Mouse (Mus musculus): ENCODE measurements around the gene Tmem143. TPM values are rescaled to one million over a fixed set of nuclear protein-coding genes. Genes with fewer than 3 reads are reported as not detected.

The Tmem143 gene
- polyA plus RNA-seq, 1 experiment from 2014 or later = 3.5 TPM

GRCm38 (mm10) chr7:45859008-45859407 is 37.7 kb upstream of the Tmem143 start:
- peaks cover 24% of the 10 kb centered on the region for H3K27me3 ChIP-seq (ENCODE audit: insufficient read depth, low read length)
- H3K27ac ChIP-seq (ENCODE audit: low read depth) = no peak overlapping the region
- no peaks in the 10 kb centered on the region for H3K36me3 ChIP-seq (replicated peaks; ENCODE audit: insufficient read depth, low read length)
- no peaks in the 10 kb centered on the region for H3K9me3 ChIP-seq (ENCODE audit: low read length)
- H3K4me3 ChIP-seq (ENCODE audit: low read depth, low read length) = no peak overlapping the region
- TF ChIP-seq CTCF (IDR thresholded peaks at IDR 0.05; ENCODE audit: low read depth) (no peak), EP300 (IDR thresholded peaks at IDR 0.05; ENCODE audit: low read depth) (no peak)
- DNase-seq (no peak), ATAC-seq (no peak)
- WGBS (ENCODE audit: insufficient replicate concordance) = 43% methylated on average over 4 of the region's 4 CpGs
- no peak overlapping the region for H3K4me2 ChIP-seq (ENCODE audit: low read depth, low read length)
- no peak overlapping the region for H3K9ac ChIP-seq (replicated peaks)
- H3K4me1 ChIP-seq (ENCODE audit: insufficient read depth) = peaks cover 7% of the 10 kb centered on the region; the same call in 1 of the 2 replicates

DNA sequence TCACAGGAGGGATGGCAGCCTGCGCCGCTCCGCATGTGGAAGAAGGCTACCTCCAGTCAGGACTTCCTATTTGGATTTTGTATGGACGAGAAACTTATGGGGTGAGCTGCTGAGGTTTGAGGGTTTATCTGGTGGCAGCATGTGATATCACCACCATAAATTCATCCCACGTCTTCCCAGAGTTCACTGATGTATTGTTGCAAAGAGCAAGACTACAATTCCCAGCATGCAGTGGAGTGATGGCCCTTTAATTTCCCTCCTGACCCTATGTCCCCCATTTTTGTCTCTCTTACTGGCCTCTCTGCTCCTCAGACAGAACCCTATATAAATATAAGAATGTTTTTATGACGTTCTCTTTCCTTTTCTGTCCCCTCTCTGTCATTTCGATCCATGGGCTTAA is 33.9 kb upstream of the Tmem143 start:
- Histone ChIP-seq H3K36me3 (replicated peaks; ENCODE audit: insufficient read depth, low read length) (no peaks in the 10 kb centered on the region), H3K27me3 (ENCODE audit: insufficient read depth, low read length) (peaks cover 20% of the 10 kb centered on the region), H3K4me2 (ENCODE audit: low read depth, low read length) (no peak overlapping the region), H3K27ac (ENCODE audit: low read depth) (no peak overlapping the region), H3K9ac (replicated peaks) (no peak overlapping the region), H3K4me1 (ENCODE audit: insufficient read depth) (peaks cover 4% of the 10 kb centered on the region; the same call in 1 of the 2 replicates), H3K9me3 (ENCODE audit: low read length) (no peaks in the 10 kb centered on the region), H3K4me3 (ENCODE audit: low read depth, low read length) (no peak overlapping the region)
- DNase-seq = no peak
- ATAC-seq = no peak
- TF ChIP-seq EP300 (IDR thresholded peaks at IDR 0.05; ENCODE audit: low read depth) (no peak), CTCF (IDR thresholded peaks at IDR 0.05; ENCODE audit: low read depth) (no peak)
- 78% methylated on average over 7 of the region's 7 CpGs for WGBS (ENCODE audit: insufficient replicate concordance)

- Histone ChIP-seq H3K36me3 (replicated peaks; ENCODE audit: insufficient read depth, low read length) (no peaks in the 10 kb centered on the region), H3K27me3 (ENCODE audit: insufficient read depth, low read length) (peaks cover 31% of the 10 kb centered on the region)
- no peak for TF ChIP-seq EP300 (IDR thresholded peaks at IDR 0.05; ENCODE audit: low read depth)
- TF ChIP-seq CTCF (IDR thresholded peaks at IDR 0.05; ENCODE audit: low read depth) = no peak
These were observed 32.3 kb upstream of the Tmem143 start for GRCm38 (mm10) chr7:45864435-45864834.

DNA sequence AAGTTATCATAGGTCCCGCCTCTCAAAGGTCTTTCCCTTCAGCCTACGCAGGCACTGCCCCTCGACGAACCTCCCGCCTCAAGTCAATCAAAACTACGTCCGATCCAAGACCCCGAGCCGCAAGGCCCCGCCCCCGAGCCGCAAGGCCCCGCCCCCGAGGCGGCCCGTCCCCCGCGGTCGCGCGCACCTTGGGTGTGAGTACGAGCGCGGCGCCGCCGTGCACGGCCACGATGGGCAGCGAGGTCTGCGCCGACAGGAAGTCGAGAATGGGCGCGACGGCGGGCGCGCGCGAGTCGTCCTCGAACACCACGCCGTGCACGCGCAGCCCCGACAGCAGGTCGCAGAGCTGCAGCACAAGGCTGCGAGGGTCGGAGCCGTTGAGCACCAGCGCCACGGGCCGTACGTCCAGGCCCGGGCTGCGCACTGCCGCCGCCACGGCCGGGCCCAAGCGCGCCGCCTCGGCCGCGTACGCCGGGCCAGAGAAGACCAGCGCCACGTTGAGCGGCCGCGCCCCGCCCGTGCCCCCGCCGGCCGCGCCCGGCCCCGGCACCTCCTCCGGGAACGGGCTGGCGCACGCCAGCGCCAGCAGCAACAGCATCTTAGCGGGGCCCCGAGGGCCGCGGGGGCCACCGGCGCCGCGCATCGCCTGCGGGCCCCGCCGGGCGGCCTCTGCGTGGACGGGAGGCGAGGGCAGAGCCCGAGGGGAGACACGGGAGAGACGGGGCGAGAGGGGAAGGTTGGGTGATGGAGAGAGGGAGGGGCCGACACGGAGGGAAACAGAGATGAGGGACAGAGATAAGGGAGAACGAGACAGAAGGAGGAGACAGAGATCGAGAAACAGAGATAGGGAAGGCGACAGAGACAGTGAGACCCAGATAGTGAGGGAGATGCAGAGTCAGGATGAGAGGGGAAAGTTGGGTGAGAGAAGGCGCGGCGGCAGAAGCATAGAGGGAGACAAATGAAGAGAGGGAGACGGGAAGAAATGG is 30.5 kb upstream of the Tmem143 start:
- ATAC-seq = peak; percentile 93
- H3K4me3 ChIP-seq (ENCODE audit: low read depth, low read length) = peak overlapping the region; percentile 59
- H3K27me3 ChIP-seq (ENCODE audit: insufficient read depth, low read length) = peaks cover 49% of the 10 kb centered on the region
- under 1% methylated on average over 89 of the region's 117 CpGs for WGBS (ENCODE audit: insufficient replicate concordance)
- peak overlapping the region; percentile 60 for H3K9ac ChIP-seq (replicated peaks)
- DNase-seq = peak; percentile 90
- H3K9me3 ChIP-seq (ENCODE audit: low read length) = no peaks in the 10 kb centered on the region
- H3K4me2 ChIP-seq (ENCODE audit: low read depth, low read length) = peak overlapping the region; percentile 93
- H3K27ac ChIP-seq (ENCODE audit: low read depth) = 0 out of 2 replicates have a peak overlapping the region, but pooled peaks have one; percentile 8
- TF ChIP-seq EP300 (IDR thresholded peaks at IDR 0.05; ENCODE audit: low read depth) (no peak), CTCF (IDR thresholded peaks at IDR 0.05; ENCODE audit: low read depth) (no peak)
- H3K4me1 ChIP-seq (ENCODE audit: insufficient read depth) = peaks cover 4% of the 10 kb centered on the region; the same call in 1 of the 2 replicates
- H3K36me3 ChIP-seq (replicated peaks; ENCODE audit: insufficient read depth, low read length) = no peaks in the 10 kb centered on the region

More at GRCm38 (mm10) chr7:45864435-45864834, 32.3 kb upstream of the Tmem143 start:
- H3K9me3 ChIP-seq (ENCODE audit: low read length) = no peaks in the 10 kb centered on the region
- DNase-seq (no peak), ATAC-seq (no peak)
- peaks cover 4% of the 10 kb centered on the region; the same call in 1 of the 2 replicates for H3K4me1 ChIP-seq (ENCODE audit: insufficient read depth)
- no peak overlapping the region for H3K27ac ChIP-seq (ENCODE audit: low read depth)
- no peak overlapping the region for H3K4me2 ChIP-seq (ENCODE audit: low read depth, low read length)
- H3K9ac ChIP-seq (replicated peaks) = no peak overlapping the region
- WGBS (ENCODE audit: insufficient replicate concordance) = 51% methylated on average over 3 of the region's 3 CpGs
- H3K4me3 ChIP-seq (ENCODE audit: low read depth, low read length) = no peak overlapping the region

DNA sequence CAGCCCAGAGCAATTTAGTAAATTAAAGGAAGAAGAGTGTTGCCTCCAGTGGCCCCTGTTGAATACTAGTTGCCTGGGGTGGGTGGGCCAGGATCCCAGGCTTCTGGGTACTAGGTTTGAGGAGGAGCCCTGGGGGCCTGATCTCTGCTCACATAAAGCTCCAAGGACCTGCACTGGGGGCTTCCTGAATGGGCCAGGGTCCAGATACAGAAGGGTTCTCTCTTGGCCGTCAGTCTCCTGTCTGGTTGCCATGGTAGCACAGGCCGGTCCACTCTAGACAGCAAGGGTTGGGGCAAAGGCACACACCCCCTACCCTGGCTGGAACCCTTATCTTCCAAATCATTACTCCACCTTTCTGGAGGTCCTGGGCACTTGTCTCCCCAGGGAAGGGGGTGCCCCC is 28.9 kb upstream of the Tmem143 start:
- no peak overlapping the region for H3K4me2 ChIP-seq (ENCODE audit: low read depth, low read length)
- H3K4me3 ChIP-seq (ENCODE audit: low read depth, low read length) = no peak overlapping the region
- DNase-seq (no peak), ATAC-seq (no peak)
- no peaks in the 10 kb centered on the region for H3K36me3 ChIP-seq (replicated peaks; ENCODE audit: insufficient read depth, low read length)
- TF ChIP-seq CTCF (IDR thresholded peaks at IDR 0.05; ENCODE audit: low read depth) = no peak
- TF ChIP-seq EP300 (IDR thresholded peaks at IDR 0.05; ENCODE audit: low read depth) = no peak
- H3K9ac ChIP-seq (replicated peaks) = no peak overlapping the region
- no peaks in the 10 kb centered on the region for H3K9me3 ChIP-seq (ENCODE audit: low read length)
- WGBS (ENCODE audit: insufficient replicate concordance) = 63% methylated on average over 2 of the region's 2 CpGs
- H3K27me3 ChIP-seq (ENCODE audit: insufficient read depth, low read length) = peaks cover 55% of the 10 kb centered on the region
- no peak overlapping the region for H3K27ac ChIP-seq (ENCODE audit: low read depth)
- H3K4me1 ChIP-seq (ENCODE audit: insufficient read depth) = peaks cover 4% of the 10 kb centered on the region; the same call in 1 of the 2 replicates

- H3K27me3 ChIP-seq (ENCODE audit: insufficient read depth, low read length) = peaks cover 55% of the 10 kb centered on the region
- H3K9ac ChIP-seq (replicated peaks) = no peak overlapping the region
- H3K27ac ChIP-seq (ENCODE audit: low read depth) = no peak overlapping the region
- no peaks in the 10 kb centered on the region for H3K9me3 ChIP-seq (ENCODE audit: low read length)
- H3K4me3 ChIP-seq (ENCODE audit: low read depth, low read length) = no peak overlapping the region
- no peak overlapping the region for H3K4me2 ChIP-seq (ENCODE audit: low read depth, low read length)
- WGBS (ENCODE audit: insufficient replicate concordance) = 37% methylated on average over 8 of the region's 8 CpGs
- H3K36me3 ChIP-seq (replicated peaks; ENCODE audit: insufficient read depth, low read length) = no peaks in the 10 kb centered on the region; the same call in 1 of the 2 replicates
- ATAC-seq = no peak
- DNase-seq = no peak
- peaks cover 10% of the 10 kb centered on the region for H3K4me1 ChIP-seq (ENCODE audit: insufficient read depth)
- TF ChIP-seq EP300 (IDR thresholded peaks at IDR 0.05; ENCODE audit: low read depth) (no peak), CTCF (IDR thresholded peaks at IDR 0.05; ENCODE audit: low read depth) (no peak)
These were observed 27.6 kb upstream of the Tmem143 start for GRCm38 (mm10) chr7:45869107-45869670.

All from liver, postnatal 0 days (tissue).